Mouse (Mus musculus) neutrophil, adult 5-6 weeks (primary cell): ENCODE results near the gene Ndufs7. TPM values are rescaled to one million over a fixed set of nuclear protein-coding genes. Genes with fewer than 3 reads are reported as not detected.

Experiments used
- ATAC-seq: fragments of 151-379, 151-347 bp; 2 replicates; pipeline ENCODE4 v1.8.0; 2017; ENCODE audit warnings: mild to moderate bottlenecking, moderate TSS enrichment; ENCODE audit not compliant: insufficient number of reproducible peaks, poor library complexity, low FRiP score, severe bottlenecking; ENCODE audit errors: extremely low read depth
- total RNA-seq: library from RNA; stranded (forward); fragments of 200-1000 nt; gene quantifications from 2 replicates; pipeline ENCODE4 v1.2.3, GENCODE M21; 2017

Ndufs7 gene
- total RNA-seq, 1 experiment from 2014 or later: 69.8 TPM

GRCm38 (mm10) chr10:80302082-80302355 lies 53.1 kb downstream of the Ndufs7 start:
- ATAC-seq: no peak

GRCm38 (mm10) chr10:80302471-80302881 lies 53.6 kb downstream of the Ndufs7 start:
- ATAC-seq: no peak

GRCm38 (mm10) chr10:80304458-80304857 lies 55.5 kb downstream of the Ndufs7 start:
- ATAC-seq: no peak

- peak; percentile 53 for ATAC-seq
Observed at GRCm38 (mm10) chr10:80304862-80305261, 55.9 kb downstream of the Ndufs7 start.

Other genes starting within 250 kb of the Ndufs7 start
- 695 and 736 TPM in 2 replicates for gene Arhgap45, start 232.5 kb upstream of the Ndufs7 start, total RNA-seq
- 47.7 and 66.4 TPM in 2 replicates for gene Polr2e, start 209.3 kb upstream of the Ndufs7 start, total RNA-seq
- 206 and 276 TPM in 2 replicates for gene Gpx4, start 202.0 kb upstream of the Ndufs7 start, total RNA-seq
- 232 and 238 TPM in 2 replicates for gene Sbno2, start 143.6 kb upstream of the Ndufs7 start, total RNA-seq
- 229 and 235 TPM in 2 replicates for gene Stk11, start 133.3 kb upstream of the Ndufs7 start, total RNA-seq
- 34.4 and 38.6 TPM in 2 replicates for gene Atp5d, start 110.5 kb upstream of the Ndufs7 start, total RNA-seq
- 0.98 and 1.6 TPM in 2 replicates for gene Cbarp, start 108.3 kb upstream of the Ndufs7 start, total RNA-seq
- gene Midn, start 100.8 kb upstream of the Ndufs7 start, total RNA-seq: 126 and 143 TPM in 2 replicates
- gene Cirbp, start 83.1 kb upstream of the Ndufs7 start, total RNA-seq: 151 and 158 TPM in 2 replicates
- 10.3 and 14.2 TPM in 2 replicates for gene 1600002K03Rik, start 76.2 kb upstream of the Ndufs7 start, total RNA-seq
- gene Efna2, start 69.6 kb upstream of the Ndufs7 start, total RNA-seq: 0.49 TPM in 1 of 2 replicates, not detected in the other
- 42.0 and 43.6 TPM in 2 replicates for gene Mum1, start 22.7 kb upstream of the Ndufs7 start, total RNA-seq
- gene Gamt, start 11.9 kb downstream of the Ndufs7 start, total RNA-seq: 0.70 and 2.7 TPM in 2 replicates
- gene Dazap1, start 12.4 kb downstream of the Ndufs7 start, total RNA-seq: 83.8 and 93.6 TPM in 2 replicates
- 1,847 and 1,925 TPM in 2 replicates for gene Rps15, start 43.3 kb downstream of the Ndufs7 start, total RNA-seq
- 0.23 and 0.37 TPM in 2 replicates for gene Apc2, start 46.9 kb downstream of the Ndufs7 start, total RNA-seq
- gene 2310011J03Rik, start 71.4 kb downstream of the Ndufs7 start, total RNA-seq: 17.5 and 20.7 TPM in 2 replicates
- 0.25 TPM in 1 of 2 replicates, not detected in the other for gene Pcsk4, start 80.4 kb downstream of the Ndufs7 start, total RNA-seq
- gene Reep6, start 80.8 kb downstream of the Ndufs7 start, total RNA-seq: not detected in 2 replicates
- gene Adamtsl5, start 99.3 kb downstream of the Ndufs7 start, total RNA-seq: not detected in 2 replicates
- gene Plk5, start 107.3 kb downstream of the Ndufs7 start, total RNA-seq: not detected in 2 replicates
- 4.1 and 4.8 TPM in 2 replicates for gene Mex3d, start 138.5 kb downstream of the Ndufs7 start, total RNA-seq
- 26.9 and 27.0 TPM in 2 replicates for gene Mbd3, start 150.4 kb downstream of the Ndufs7 start, total RNA-seq
- gene Uqcr11, start 157.7 kb downstream of the Ndufs7 start, total RNA-seq: 35.4 and 38.2 TPM in 2 replicates
- gene Tcf3, start 184.5 kb downstream of the Ndufs7 start, total RNA-seq: 81.3 and 86.5 TPM in 2 replicates
- not detected in 2 replicates for gene Onecut3, start 245.7 kb downstream of the Ndufs7 start, total RNA-seq